ENCODE assay signal across 8 mouse cellular contexts in genomic region chr2:27677411-27678310, GRCm38 (mm10). TPM values are rescaled to one million over a fixed set of nuclear protein-coding genes. Genes with fewer than 3 reads are reported as not detected.
DNase-seq lines count a peak whose midpoint lies in the region; ATAC-seq and TF ChIP-seq lines count a peak whose summit lies in the region.

No protein-coding gene starts in this region.

- intact Hi-C loops in left cerebral cortex, adult 2 months (cut with DNase I), result loop anchor here (2.0 to 5.0 kb wide), 2 partner anchors 81 to 125 kb away; no protein-coding TSS in a partner anchor
- intact Hi-C loops in heart, postnatal 36 days (cut with DNase I), result loop anchor here (2.0 to 5.0 kb wide), 4 partner anchors 55 to 125 kb away; no protein-coding TSS in a partner anchor

- H3K9ac ChIP-seq in embryonic facial prominence, embryonic 14.5 days (ENCODE audit: low read depth, low read length), result peak overlapping the region; percentile 96
- peak overlapping the region; percentile 99 for H3K9ac ChIP-seq in limb, embryonic 13.5 days
- peak overlapping the region; percentile 76 for H3K9ac ChIP-seq in midbrain, embryonic 16.5 days (ENCODE audit: low read depth, low read length)

- H3K4me1 ChIP-seq in embryonic facial prominence, embryonic 14.5 days (ENCODE audit: control insufficient read depth, insufficient read depth, low read length), result peaks cover 46% of the 10 kb centered on the region
- H3K4me1 ChIP-seq in limb, embryonic 13.5 days, result peaks cover 67% of the 10 kb centered on the region
- peaks cover 32% of the 10 kb centered on the region for H3K4me1 ChIP-seq in midbrain, embryonic 16.5 days (ENCODE audit: control insufficient read depth, insufficient read depth, low read length)

- peak; percentile 24 to 42 for DNase-seq in left cerebral cortex, adult 2 months (ENCODE audit: extremely low spot score in 1 of 2, low spot score in 2 of 2)
- no peak for DNase-seq in left cerebral cortex, adult 9 months (ENCODE audit: low spot score in 2 of 2)
- DNase-seq in adrenal gland, adult 2 months, result peak; percentile 75
- no peak for DNase-seq in embryonic facial prominence, embryonic 14.5 days (ENCODE audit: low spot score)
- DNase-seq in heart, postnatal 36 days, result peak; percentile 60 to 77
- DNase-seq in yolk sac, embryonic 10.5 days (ENCODE audit: low spot score), result peak; percentile 46

- ATAC-seq in embryonic facial prominence, embryonic 14.5 days (ENCODE audit: low read depth), result no peak
- ATAC-seq in limb, embryonic 13.5 days (ENCODE audit: low FRiP score, low read depth), result 0 out of 2 replicates have a peak, but pooled peaks have one; percentile 7
- peak; percentile 31; the same call in 1 of the 2 replicates for ATAC-seq in midbrain, embryonic 16.5 days

- under 1% methylated on average over 26 of the region's 77 CpGs for WGBS in embryonic facial prominence, embryonic 14.5 days
- under 1% methylated on average over 51 of the region's 77 CpGs for WGBS in limb, embryonic 13.5 days
- WGBS in midbrain, embryonic 16.5 days, result under 1% methylated on average over 53 of the region's 77 CpGs

- peak overlapping the region; percentile 96 for H3K4me2 ChIP-seq in embryonic facial prominence, embryonic 14.5 days (ENCODE audit: low read depth, low read length)
- peak overlapping the region; percentile 96 for H3K4me2 ChIP-seq in limb, embryonic 13.5 days (replicated peaks)
- peak overlapping the region; percentile 76 for H3K4me2 ChIP-seq in midbrain, embryonic 16.5 days (ENCODE audit: low read length)

- no peaks in the 10 kb centered on the region for H3K27me3 ChIP-seq in embryonic facial prominence, embryonic 14.5 days (replicated peaks; ENCODE audit: control insufficient read depth, insufficient read depth, low read length)
- no peaks in the 10 kb centered on the region for H3K27me3 ChIP-seq in limb, embryonic 13.5 days
- H3K27me3 ChIP-seq in midbrain, embryonic 16.5 days (ENCODE audit: control insufficient read depth, insufficient read depth, low read depth, low read length), result no peaks in the 10 kb centered on the region

- H3K27ac ChIP-seq in left cerebral cortex, adult 2 months, result peak overlapping the region; percentile 82
- peak overlapping the region; percentile 98 for H3K27ac ChIP-seq in embryonic facial prominence, embryonic 14.5 days (replicated peaks; ENCODE audit: low read depth, low read length)
- H3K27ac ChIP-seq in limb, embryonic 13.5 days, result peak overlapping the region; percentile 98
- peak overlapping the region; percentile 81 for H3K27ac ChIP-seq in midbrain, embryonic 16.5 days (ENCODE audit: low read length)

- H3K4me3 ChIP-seq in left cerebral cortex, adult 2 months, result peak overlapping the region; percentile 58
- H3K4me3 ChIP-seq in embryonic facial prominence, embryonic 14.5 days (ENCODE audit: low read depth, low read length), result peak overlapping the region; percentile 88
- H3K4me3 ChIP-seq in limb, embryonic 13.5 days, result peak overlapping the region; percentile 90
- peak overlapping the region; percentile 80 for H3K4me3 ChIP-seq in midbrain, embryonic 16.5 days (ENCODE audit: low read depth, low read length)

- H3K36me3 ChIP-seq in embryonic facial prominence, embryonic 14.5 days (ENCODE audit: control insufficient read depth, insufficient read depth, low read length), result no peaks in the 10 kb centered on the region
- H3K36me3 ChIP-seq in limb, embryonic 13.5 days, result no peaks in the 10 kb centered on the region
- H3K36me3 ChIP-seq in midbrain, embryonic 16.5 days (ENCODE audit: control insufficient read depth, insufficient read depth, low read length), result no peaks in the 10 kb centered on the region

- H3K9me3 ChIP-seq in embryonic facial prominence, embryonic 14.5 days (ENCODE audit: control insufficient read depth, low read length), result no peaks in the 10 kb centered on the region
- no peaks in the 10 kb centered on the region for H3K9me3 ChIP-seq in limb, embryonic 13.5 days
- H3K9me3 ChIP-seq in midbrain, embryonic 16.5 days (replicated peaks; ENCODE audit: control insufficient read depth, low read length, poor library complexity, severe bottlenecking), result no peaks in the 10 kb centered on the region

- TF ChIP-seq CTCF in left cerebral cortex, adult 2 months (IDR thresholded peaks at IDR 0.05), result no peak

RNA-seq across cellular contexts. Expression of gene Rxra, which starts 1.4 kb away (rescaled TPM):
- total RNA-seq in left cerebral cortex, adult 2 months (2021), result 10 to 100 TPM; 24.4 to 25.4 TPM
- 10 to 100 TPM; 59.4 to 71.6 TPM for total RNA-seq in adrenal gland, adult 2 months (2021)
- 84.5 and 90.5 TPM in 2 replicates for polyA plus RNA-seq in adrenal gland, adult 2 months (2012; rRNA removed)
- polyA plus RNA-seq in embryonic facial prominence, embryonic 14.5 days (2014; fragmentation: Nextera tagmentation; extraction: Ambion mirVana), result 11.3 and 11.5 TPM in 2 replicates
- 10 to 100 TPM; 52.8 to 53.8 TPM for total RNA-seq in heart, postnatal 36 days (2021)
- polyA plus RNA-seq in limb, embryonic 13.5 days (2015; fragmentation: Nextera tagmentation; extraction: Ambion mirVana), result 17.1 and 17.6 TPM in 2 replicates
- polyA plus RNA-seq in midbrain, embryonic 16.5 days (2015; fragmentation: Nextera tagmentation; extraction: Ambion mirVana), result 2.5 and 2.8 TPM in 2 replicates

Comparison
In these comparisons a context has a peak if more than half of its experiments do, and no peak if none do; other contexts are left out.
1. DNase-seq: peak in left cerebral cortex, adult 2 months (2 of 2), adrenal gland, adult 2 months (single experiment), heart, postnatal 36 days (2 of 2) and yolk sac, embryonic 10.5 days (single experiment); none in left cerebral cortex, adult 9 months (0 of 2) and embryonic facial prominence, embryonic 14.5 days (single experiment).
2. Peak in every context shown above with its lines, with median percentiles within 50 percentile points of each other: H3K27ac ChIP-seq, H3K4me3 ChIP-seq, H3K4me2 ChIP-seq and H3K9ac ChIP-seq.